ENCODE assay signal across 9 mouse cellular contexts in the genomic region with DNA sequence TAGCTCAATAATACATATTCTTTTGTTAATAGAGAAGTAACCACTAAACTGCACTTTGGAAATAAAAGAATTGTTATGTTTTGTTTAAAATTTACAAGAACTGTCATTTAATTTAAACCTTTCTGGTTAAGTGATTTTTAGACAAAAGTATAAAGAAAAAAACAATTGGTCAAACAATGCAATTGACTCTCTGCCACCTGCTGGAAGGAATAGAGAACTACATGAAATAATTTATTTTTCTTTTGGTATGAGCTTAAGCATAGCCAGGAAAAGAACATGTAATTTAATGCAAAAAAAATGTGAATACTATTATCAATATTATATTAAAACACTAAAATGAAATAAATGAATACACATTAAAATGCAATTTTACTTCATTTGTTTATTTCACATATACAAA.
DNase-seq lines count a peak whose midpoint lies in the region; ATAC-seq and TF ChIP-seq lines count a peak whose summit lies in the region.
"Had no signal": no experiment of that assay in that cellular context is flagged by ENCODE, and none has a peak within 500 bp of the region (broad histone marks: within the 10 kb centered on the region; RNA-seq: fewer than 3 reads in every experiment).

No protein-coding gene starts in this region.

- no peaks in the 10 kb centered on the region for H3K4me1 ChIP-seq in hindbrain, postnatal 0 days (ENCODE audit: insufficient read depth, low read length)
- H3K4me1 ChIP-seq in hindbrain, embryonic 16.5 days (ENCODE audit: control insufficient read depth, insufficient read depth, low read depth, low read length): no peaks in the 10 kb centered on the region
- no peaks in the 10 kb centered on the region for H3K4me1 ChIP-seq in ES-E14 (ENCODE audit: control insufficient read depth in 2 of 2, insufficient read depth in 2 of 2, low read length in 2 of 2, poor library complexity in 1 of 2)
- H3K4me1 ChIP-seq: limb, embryonic 12.5 days had no signal

- H3K4me2 ChIP-seq in hindbrain, postnatal 0 days (ENCODE audit: low read depth, low read length): no peak overlapping the region
- no peak overlapping the region for H3K4me2 ChIP-seq in hindbrain, embryonic 16.5 days (ENCODE audit: low read length)
- H3K4me2 ChIP-seq: limb, embryonic 12.5 days had no signal

- no peak overlapping the region for H3K27ac ChIP-seq in hindbrain, postnatal 0 days
- no peak overlapping the region for H3K27ac ChIP-seq in hindbrain, embryonic 16.5 days (ENCODE audit: low read depth, low read length)
- no peak overlapping the region for H3K27ac ChIP-seq in ES-E14 (ENCODE audit: insufficient read depth, low read depth, low read length, poor library complexity, severe bottlenecking)
- H3K27ac ChIP-seq: limb, embryonic 12.5 days; macrophage had no signal

- peak; percentile 63 for DNase-seq in hindbrain, postnatal 0 days (ENCODE audit: low spot score)
- DNase-seq in 416B (ENCODE audit: low read depth): peak; percentile 35
- DNase-seq in ES-E14 (ENCODE audit: low read depth, low spot score): peak; percentile 9
- peak; percentile 1 for DNase-seq in embryo, embryonic 11.5 days (ENCODE audit: low read depth, low spot score)
- DNase-seq in adrenal gland, postnatal 4 days (ENCODE audit: low spot score in 2 of 2): no peak

- no peak overlapping the region for H3K9ac ChIP-seq in hindbrain, postnatal 0 days (replicated peaks; ENCODE audit: low read length)
- no peak overlapping the region for H3K9ac ChIP-seq in hindbrain, embryonic 16.5 days (ENCODE audit: low read depth, low read length)
- no peak overlapping the region for H3K9ac ChIP-seq in ES-E14 (ENCODE audit: insufficient read depth, low read depth, low read length, poor library complexity, severe bottlenecking)
- H3K9ac ChIP-seq: limb, embryonic 12.5 days had no signal

- in situ Hi-C loops in ES-E14 (cut with MboI; ENCODE audit: low sequenced_read_pairs in 2 of 2, unreplicated experiment in 2 of 2): loop anchor here in 1 of 2 experiments (25.0 kb wide), 1 partner anchor 1125 kb away; no protein-coding TSS in a partner anchor

- H3K9me3 ChIP-seq in hindbrain, postnatal 0 days (ENCODE audit: low read length): no peaks in the 10 kb centered on the region
- H3K9me3 ChIP-seq in hindbrain, embryonic 16.5 days (ENCODE audit: control insufficient read depth, low read length): no peaks in the 10 kb centered on the region
- no peaks in the 10 kb centered on the region for H3K9me3 ChIP-seq in ES-E14 (ENCODE audit: control insufficient read depth, insufficient read depth, low read depth, low read length)
- H3K9me3 ChIP-seq: limb, embryonic 12.5 days had no signal

- ATAC-seq in hindbrain, postnatal 0 days: no peak
- no peak for ATAC-seq in hindbrain, embryonic 16.5 days
- ATAC-seq in activated CD4-positive, CD25-positive, alpha-beta regulatory T cell, adult 4 months: no peak

- no peak overlapping the region for H3K4me3 ChIP-seq in hindbrain, postnatal 0 days (ENCODE audit: low read length)
- no peak overlapping the region for H3K4me3 ChIP-seq in hindbrain, embryonic 16.5 days (ENCODE audit: low read length)
- no peak overlapping the region for H3K4me3 ChIP-seq in ES-E14 (ENCODE audit: insufficient read depth in 1 of 2, low read depth in 1 of 2, low read length in 2 of 2, poor library complexity in 1 of 2, severe bottlenecking in 1 of 2)
- H3K4me3 ChIP-seq: limb, embryonic 12.5 days had no signal

- TF ChIP-seq CTCF in hindbrain, postnatal 0 days (IDR thresholded peaks at IDR 0.05; ENCODE audit: low read depth): peak; percentile 63

- no peaks in the 10 kb centered on the region for H3K36me3 ChIP-seq in hindbrain, postnatal 0 days (ENCODE audit: insufficient read depth, low read length)
- H3K36me3 ChIP-seq in hindbrain, embryonic 16.5 days (ENCODE audit: control insufficient read depth, insufficient read depth, low read length): no peaks in the 10 kb centered on the region
- H3K36me3 ChIP-seq in ES-E14 (ENCODE audit: control insufficient read depth, insufficient read depth, low read length, poor library complexity, severe bottlenecking): no peaks in the 10 kb centered on the region
- H3K36me3 ChIP-seq: limb, embryonic 12.5 days had no signal

- H3K27me3 ChIP-seq in hindbrain, postnatal 0 days (ENCODE audit: insufficient read depth, low read length): no peaks in the 10 kb centered on the region
- no peaks in the 10 kb centered on the region for H3K27me3 ChIP-seq in hindbrain, embryonic 16.5 days (replicated peaks; ENCODE audit: control insufficient read depth, insufficient read depth, low read length)
- H3K27me3 ChIP-seq: limb, embryonic 12.5 days had no signal

TF ChIP-seq in ES-E14, 5 proteins besides CTCF, POLR2A, EP300 and RAD21:
- TF ChIP-seq ZC3H11A (IDR thresholded peaks at IDR 0.05; ENCODE audit: borderline replicate concordance, low read depth, low read length) (no peak; the same call in 1 of the 2 replicates), HCFC1 (IDR thresholded peaks at IDR 0.05; ENCODE audit: borderline replicate concordance, insufficient read depth, low read length) (no peak), ZNF384 (IDR thresholded peaks at IDR 0.05; ENCODE audit: low read depth, low read length) (0 out of 2 replicates have a peak, but pooled peaks have one; percentile 11), MAFK (IDR thresholded peaks at IDR 0.05; ENCODE audit: insufficient read depth, low read depth, low read length) (no peak), CHD2 (IDR thresholded peaks at IDR 0.05; ENCODE audit: low read depth, low read length) (no peak)

Comparison
In these comparisons a context has a peak if more than half of its experiments do, and no peak if none do; other contexts are left out.
1. DNase-seq: peak in hindbrain, postnatal 0 days (single experiment), 416B (single experiment), ES-E14 (single experiment) and embryo, embryonic 11.5 days (single experiment); none in adrenal gland, postnatal 4 days (0 of 2).